Mouse (Mus musculus): ENCODE results near the gene Pex10. TPM values are rescaled to one million over a fixed set of nuclear protein-coding genes. Genes with fewer than 3 reads are reported as not detected.

Gene Pex10
- polyA plus RNA-seq (2016; fragmentation: Nextera tagmentation; extraction: Ambion mirVana), result 20.8 and 21.9 TPM in 2 replicates

GRCm38 (mm10) chr4:155066834-155067522 lies at the start of gene Pex10:
Pex10 (plus strand) TSS chr4:155067016.
- peaks cover 14% of the 10 kb centered on the region for H3K4me1 ChIP-seq (replicated peaks)
- no peaks in the 10 kb centered on the region for H3K9me3 ChIP-seq
- ATAC-seq (ENCODE audit: insufficient number of reproducible peaks, insufficient read depth, low FRiP score, low TSS enrichment, low read depth), result peak; percentile 86
- H3K27me3 ChIP-seq, result no peaks in the 10 kb centered on the region
- peak within 1 kb of the TSS; percentile 81 for H3K4me2 ChIP-seq
- H3K27ac ChIP-seq, result peak within 1 kb of the TSS; percentile 79
- H3K9ac ChIP-seq (replicated peaks), result peak within 1 kb of the TSS; percentile 73
- under 1% methylated on average over 48 of the region's 48 CpGs for WGBS
- peak within 1 kb of the TSS; percentile 68 for H3K4me3 ChIP-seq (replicated peaks)
- H3K36me3 ChIP-seq, result peaks cover 40% of the 10 kb centered on the region

GRCm38 (mm10) chr4:155017253-155017878 lies 49.5 kb upstream of the Pex10 start:
- peaks cover 23% of the 10 kb centered on the region for H3K4me1 ChIP-seq (replicated peaks)
- no peak overlapping the region for H3K27ac ChIP-seq
- H3K9me3 ChIP-seq, result no peaks in the 10 kb centered on the region
- H3K4me2 ChIP-seq, result no peak overlapping the region
- 64% methylated on average over 11 of the region's 11 CpGs for WGBS
- no peak overlapping the region for H3K4me3 ChIP-seq (replicated peaks)
- no peak overlapping the region for H3K9ac ChIP-seq (replicated peaks)
- peaks cover 21% of the 10 kb centered on the region for H3K27me3 ChIP-seq
- ATAC-seq (ENCODE audit: insufficient number of reproducible peaks, insufficient read depth, low FRiP score, low TSS enrichment, low read depth), result no peak
- H3K36me3 ChIP-seq, result no peaks in the 10 kb centered on the region

GRCm38 (mm10) chr4:155018066-155018465 lies 48.8 kb upstream of the Pex10 start:
- Histone ChIP-seq H3K9ac (replicated peaks) (no peak overlapping the region), H3K4me2 (no peak overlapping the region), H3K27me3 (peaks cover 21% of the 10 kb centered on the region), H3K36me3 (no peaks in the 10 kb centered on the region), H3K27ac (no peak overlapping the region), H3K4me3 (replicated peaks) (no peak overlapping the region), H3K4me1 (replicated peaks) (peaks cover 23% of the 10 kb centered on the region), H3K9me3 (no peaks in the 10 kb centered on the region)
- WGBS, result 81% methylated on average over 8 of the region's 8 CpGs
- ATAC-seq (ENCODE audit: insufficient number of reproducible peaks, insufficient read depth, low FRiP score, low TSS enrichment, low read depth), result no peak

GRCm38 (mm10) chr4:155018601-155019335 lies 48.0 kb upstream of the Pex10 start:
- Histone ChIP-seq H3K9ac (replicated peaks) (no peak overlapping the region), H3K27me3 (peaks cover 23% of the 10 kb centered on the region), H3K9me3 (no peaks in the 10 kb centered on the region), H3K4me3 (replicated peaks) (0 out of 2 replicates have a peak overlapping the region, but pooled peaks have one; percentile 1), H3K4me1 (replicated peaks) (peaks cover 23% of the 10 kb centered on the region), H3K27ac (no peak overlapping the region), H3K36me3 (no peaks in the 10 kb centered on the region), H3K4me2 (peak overlapping the region; percentile 30; the same call in 1 of the 2 replicates)
- peak; percentile 37; the same call in 1 of the 2 replicates for ATAC-seq (ENCODE audit: insufficient number of reproducible peaks, insufficient read depth, low FRiP score, low TSS enrichment, low read depth)
- WGBS, result 6% methylated on average over 15 of the region's 15 CpGs

GRCm38 (mm10) chr4:155019336-155019847 lies 47.4 kb upstream of the Pex10 start:
- ATAC-seq (ENCODE audit: insufficient number of reproducible peaks, insufficient read depth, low FRiP score, low TSS enrichment, low read depth), result peak; percentile 17; the same call in 1 of the 2 replicates
- WGBS, result 1% methylated on average over 10 of the region's 10 CpGs
- Histone ChIP-seq H3K27me3 (peaks cover 29% of the 10 kb centered on the region), H3K4me2 (peak overlapping the region; percentile 30; the same call in 1 of the 2 replicates), H3K27ac (no peak overlapping the region), H3K9me3 (no peaks in the 10 kb centered on the region), H3K4me1 (replicated peaks) (peaks cover 23% of the 10 kb centered on the region), H3K4me3 (replicated peaks) (0 out of 2 replicates have a peak overlapping the region, but pooled peaks have one; percentile 1), H3K9ac (replicated peaks) (no peak overlapping the region), H3K36me3 (no peaks in the 10 kb centered on the region)

- no peak overlapping the region for H3K4me2 ChIP-seq
- H3K36me3 ChIP-seq, result no peaks in the 10 kb centered on the region
- no peaks in the 10 kb centered on the region for H3K9me3 ChIP-seq
- no peak overlapping the region for H3K4me3 ChIP-seq (replicated peaks)
- H3K27ac ChIP-seq, result no peak overlapping the region
- no peak for ATAC-seq (ENCODE audit: insufficient number of reproducible peaks, insufficient read depth, low FRiP score, low TSS enrichment, low read depth)
- H3K27me3 ChIP-seq, result peaks cover 29% of the 10 kb centered on the region
- no peak overlapping the region for H3K9ac ChIP-seq (replicated peaks)
- 48% methylated on average over 1 of the region's 1 CpGs for WGBS
- peaks cover 23% of the 10 kb centered on the region for H3K4me1 ChIP-seq (replicated peaks)
These were observed 46.7 kb upstream of the Pex10 start for GRCm38 (mm10) chr4:155020141-155020540.

GRCm38 (mm10) chr4:155020813-155021212 lies 46.0 kb upstream of the Pex10 start:
- no peak for ATAC-seq (ENCODE audit: insufficient number of reproducible peaks, insufficient read depth, low FRiP score, low TSS enrichment, low read depth)
- no peak overlapping the region for H3K4me3 ChIP-seq (replicated peaks)
- no peaks in the 10 kb centered on the region for H3K36me3 ChIP-seq
- 58% methylated on average over 9 of the region's 9 CpGs for WGBS
- peaks cover 29% of the 10 kb centered on the region for H3K27me3 ChIP-seq
- no peaks in the 10 kb centered on the region for H3K9me3 ChIP-seq
- no peak overlapping the region for H3K4me2 ChIP-seq
- peaks cover 23% of the 10 kb centered on the region for H3K4me1 ChIP-seq (replicated peaks)
- no peak overlapping the region for H3K9ac ChIP-seq (replicated peaks)
- H3K27ac ChIP-seq, result no peak overlapping the region

- Histone ChIP-seq H3K27ac (no peak overlapping the region), H3K4me2 (no peak overlapping the region)
- 65% methylated on average over 7 of the region's 7 CpGs for WGBS
These were observed 44.5 kb upstream of the Pex10 start for GRCm38 (mm10) chr4:155022228-155022855.

GRCm38 (mm10) chr4:155024170-155025010 lies 42.4 kb upstream of the Pex10 start:
- no peak for ATAC-seq (ENCODE audit: insufficient number of reproducible peaks, insufficient read depth, low FRiP score, low TSS enrichment, low read depth)
- Histone ChIP-seq H3K4me3 (replicated peaks) (no peak overlapping the region), H3K27me3 (0 out of 2 replicates have a peak, but pooled peaks cover 8% of the 10 kb centered on the region), H3K9me3 (no peaks in the 10 kb centered on the region), H3K27ac (no peak overlapping the region), H3K4me2 (no peak overlapping the region), H3K36me3 (no peaks in the 10 kb centered on the region), H3K4me1 (replicated peaks) (peaks cover 14% of the 10 kb centered on the region), H3K9ac (replicated peaks) (no peak overlapping the region)
- WGBS, result 84% methylated on average over 11 of the region's 11 CpGs

More at GRCm38 (mm10) chr4:155022228-155022855, 44.5 kb upstream of the Pex10 start:
- Histone ChIP-seq H3K27me3 (peaks cover 21% of the 10 kb centered on the region), H3K9me3 (no peaks in the 10 kb centered on the region), H3K36me3 (no peaks in the 10 kb centered on the region), H3K4me1 (replicated peaks) (peaks cover 23% of the 10 kb centered on the region), H3K9ac (replicated peaks) (no peak overlapping the region), H3K4me3 (replicated peaks) (no peak overlapping the region)
- ATAC-seq (ENCODE audit: insufficient number of reproducible peaks, insufficient read depth, low FRiP score, low TSS enrichment, low read depth), result no peak

- no peaks in the 10 kb centered on the region for H3K36me3 ChIP-seq
- H3K9me3 ChIP-seq, result no peaks in the 10 kb centered on the region
- 0 out of 2 replicates have a peak, but pooled peaks cover 12% of the 10 kb centered on the region for H3K4me1 ChIP-seq (replicated peaks)
- no peak overlapping the region for H3K4me3 ChIP-seq (replicated peaks)
- H3K4me2 ChIP-seq, result no peak overlapping the region
- peaks cover 67% of the 10 kb centered on the region for H3K27me3 ChIP-seq
- WGBS, result 44% methylated on average over 6 of the region's 6 CpGs
- H3K27ac ChIP-seq, result no peak overlapping the region
- no peak overlapping the region for H3K9ac ChIP-seq (replicated peaks)
- ATAC-seq (ENCODE audit: insufficient number of reproducible peaks, insufficient read depth, low FRiP score, low TSS enrichment, low read depth), result no peak
These were observed 33.7 kb upstream of the Pex10 start for GRCm38 (mm10) chr4:155033115-155033514.

Measured in limb, embryonic 12.5 days (tissue).